Mouse (Mus musculus): ENCODE data around the gene Fam169b.

Fam169b gene

DNA sequence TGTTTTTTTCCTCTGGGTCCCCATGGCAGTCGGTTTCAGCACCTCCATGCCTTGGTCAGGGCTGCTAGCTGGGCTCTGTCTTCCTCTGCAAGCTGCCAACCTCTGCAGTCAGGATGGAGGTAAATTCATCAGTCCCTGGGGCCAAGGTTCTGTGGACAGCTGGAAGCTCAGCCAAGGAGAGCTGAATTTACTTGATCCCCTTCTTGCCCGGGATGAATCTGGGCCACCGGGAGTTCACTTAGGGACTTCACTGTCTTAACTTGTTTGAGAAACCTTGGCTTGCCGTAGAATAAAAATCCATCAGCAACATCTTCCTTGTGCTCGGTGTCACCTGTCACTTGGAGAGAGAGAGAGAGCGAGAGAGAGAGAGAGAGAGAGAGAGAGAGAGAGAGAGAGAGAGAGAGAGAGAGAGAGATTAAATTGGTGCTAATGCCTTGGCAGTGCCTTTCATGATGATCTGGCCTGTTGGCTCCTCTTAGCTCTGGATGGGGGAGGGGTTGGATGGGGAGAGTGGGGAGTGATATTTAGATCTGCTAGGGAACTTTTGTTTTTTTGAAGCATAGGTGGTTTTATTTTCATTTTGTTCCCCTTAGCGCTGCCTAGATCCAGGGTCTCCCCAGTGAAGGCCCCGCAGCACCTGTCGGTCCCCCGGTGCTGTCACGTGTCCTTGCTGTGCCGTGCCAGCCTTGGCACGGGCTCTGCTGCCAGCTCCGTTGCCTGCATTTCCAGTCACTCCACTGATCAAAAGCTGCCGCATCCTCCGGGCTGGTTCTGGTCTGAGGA is 44.6 kb downstream of the Fam169b start:
- no peak for DNase-seq (ENCODE audit: low read depth, low spot score)

GRCm38 (mm10) chr7:68318979-68319378 is 45.3 kb downstream of the Fam169b start:
- no peak for DNase-seq (ENCODE audit: low read depth, low spot score)

GRCm38 (mm10) chr7:68320078-68320810 is 46.6 kb downstream of the Fam169b start:
- DNase-seq (ENCODE audit: low read depth, low spot score): no peak

- DNase-seq (ENCODE audit: low read depth, low spot score): no peak
These were observed 49.4 kb downstream of the Fam169b start for GRCm38 (mm10) chr7:68323051-68323450.

GRCm38 (mm10) chr7:68326190-68326722 is 52.6 kb downstream of the Fam169b start:
- no peak for DNase-seq (ENCODE audit: low read depth, low spot score)

DNA sequence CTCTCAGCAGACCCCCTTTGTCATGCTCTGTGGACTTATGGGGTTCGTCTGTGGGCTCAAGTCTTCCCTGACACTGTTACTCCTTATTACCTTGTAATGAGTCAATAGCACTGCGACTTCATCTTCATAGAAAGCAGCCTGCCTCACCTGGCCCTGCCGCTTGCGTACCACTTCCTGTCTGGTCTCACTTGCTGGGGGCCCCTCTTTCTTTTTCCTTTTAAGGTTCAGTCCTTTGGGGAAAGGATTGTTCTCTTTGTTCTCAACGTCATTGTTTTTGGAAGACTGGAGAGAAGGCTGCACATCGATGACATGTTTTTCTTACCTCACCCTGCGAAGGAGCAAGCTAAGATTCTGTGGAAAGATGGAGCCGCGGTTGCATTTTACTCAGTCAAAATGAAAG is 55.4 kb downstream of the Fam169b start:
- no peak for DNase-seq (ENCODE audit: low read depth, low spot score)

DNA sequence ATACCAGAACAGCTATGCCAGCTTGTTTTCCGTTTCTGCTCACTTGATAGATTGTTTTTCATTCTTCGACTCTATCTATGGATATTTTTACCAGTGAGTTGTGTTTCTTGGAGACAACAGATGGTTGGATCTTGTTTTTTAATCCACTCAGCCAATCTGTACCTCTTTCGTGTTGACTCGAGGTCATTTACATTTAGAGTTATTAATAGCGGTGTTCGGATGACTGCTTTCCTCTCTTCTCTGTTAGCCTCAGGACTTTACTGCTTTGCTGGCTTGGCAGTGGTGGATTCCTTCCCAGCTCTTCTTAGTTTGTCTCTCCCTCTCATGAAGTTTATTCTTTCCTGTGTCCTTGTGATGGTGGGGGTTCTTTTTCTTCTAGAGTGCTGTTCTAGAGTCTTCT is 59.2 kb downstream of the Fam169b start:
- DNase-seq (ENCODE audit: low read depth, low spot score): no peak

- DNase-seq (ENCODE audit: low read depth, low spot score): no peak
These were observed 63.6 kb downstream of the Fam169b start for GRCm38 (mm10) chr7:68337080-68337781.

DNA sequence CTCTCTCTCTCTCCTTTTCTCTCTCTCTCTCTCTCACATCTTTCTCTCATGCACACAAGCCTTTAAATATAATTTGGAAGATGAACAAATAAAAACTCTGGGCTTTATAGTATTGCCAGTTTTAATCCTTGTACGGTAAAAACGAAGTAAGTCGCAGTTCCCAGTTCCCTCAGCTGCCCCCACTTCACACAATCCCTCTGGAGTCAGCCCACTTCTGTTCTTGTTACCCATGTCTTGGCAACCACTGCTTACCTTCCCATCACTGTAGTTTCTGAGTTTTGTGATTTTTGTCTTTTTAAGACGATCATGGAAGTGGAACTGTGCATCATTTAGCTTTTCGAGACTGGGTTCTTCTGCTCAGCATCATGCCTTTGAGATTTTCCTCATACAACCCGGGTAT is 65.0 kb downstream of the Fam169b start:
- DNase-seq (ENCODE audit: low read depth, low spot score): no peak

DNA sequence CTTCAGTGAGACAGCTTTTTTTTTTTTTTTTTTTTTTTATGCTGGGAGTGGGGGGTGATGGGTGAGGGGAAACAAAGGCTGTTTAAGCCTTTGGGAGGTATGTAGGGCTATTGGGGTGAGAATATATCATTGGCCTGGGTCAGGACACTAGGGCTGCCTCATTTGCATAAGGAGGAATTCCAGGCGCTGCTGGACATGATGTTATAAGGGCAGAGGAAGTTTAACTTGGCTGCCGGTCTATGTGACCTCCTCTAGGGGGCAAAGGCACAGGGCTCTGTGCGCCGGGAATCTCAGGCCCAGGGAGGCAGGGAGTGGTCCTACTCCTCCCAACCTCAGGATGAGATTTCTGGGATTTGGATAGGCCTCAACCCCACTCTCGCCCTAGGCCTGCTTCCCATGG is 70.9 kb downstream of the Fam169b start:
- DNase-seq (ENCODE audit: low read depth, low spot score): no peak

GRCm38 (mm10) chr7:68345963-68346362 is 72.3 kb downstream of the Fam169b start:
- DNase-seq (ENCODE audit: low read depth, low spot score): no peak

DNA sequence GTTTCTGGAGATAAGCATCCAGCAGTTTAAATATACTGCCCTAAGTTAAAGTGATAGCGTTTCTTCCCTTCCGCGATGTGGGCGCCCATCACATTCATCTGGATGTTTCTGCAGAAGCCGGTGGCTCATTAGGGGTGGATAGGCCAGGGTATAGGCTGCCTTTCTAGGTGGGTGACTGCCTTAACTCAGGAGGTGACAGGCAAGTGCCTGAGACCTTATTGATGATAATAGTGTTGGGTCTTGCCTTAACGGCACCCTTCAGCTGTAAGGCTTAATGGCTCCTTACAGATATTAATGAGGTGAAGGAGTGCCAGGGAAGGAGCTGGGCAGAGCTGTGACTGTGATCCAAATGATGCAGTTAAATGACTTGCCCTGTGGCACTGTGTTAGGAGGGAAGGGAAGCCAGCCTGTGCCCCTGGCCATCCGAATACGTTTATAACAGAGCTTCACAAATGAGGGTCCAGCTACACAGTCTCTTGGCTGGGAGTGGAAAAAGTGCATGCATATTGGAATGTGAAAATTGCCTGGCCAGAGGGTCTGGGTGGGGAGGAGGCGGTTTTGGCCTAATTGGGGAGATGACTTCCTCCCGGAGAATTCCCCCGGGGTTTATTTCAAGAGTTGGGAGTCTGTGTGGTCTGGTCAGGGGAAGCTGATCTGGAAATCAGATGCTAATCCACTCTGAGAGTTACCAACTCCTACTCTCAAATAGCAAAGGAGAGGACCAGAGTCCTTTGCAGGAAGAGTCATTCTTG is 81.9 kb downstream of the Fam169b start:
- DNase-seq (ENCODE audit: low read depth, low spot score): peak; percentile 65

GRCm38 (mm10) chr7:68357407-68357806 is 83.8 kb downstream of the Fam169b start:
- peak; percentile 87 for DNase-seq (ENCODE audit: low read depth, low spot score)

GRCm38 (mm10) chr7:68362609-68363008 is 89.0 kb downstream of the Fam169b start:
- DNase-seq (ENCODE audit: low read depth, low spot score): no peak

GRCm38 (mm10) chr7:68365711-68366110 is 92.1 kb downstream of the Fam169b start:
- no peak for DNase-seq (ENCODE audit: low read depth, low spot score)

- DNase-seq (ENCODE audit: low read depth, low spot score): no peak
These were observed 95.3 kb downstream of the Fam169b start for GRCm38 (mm10) chr7:68368948-68369347.

DNA sequence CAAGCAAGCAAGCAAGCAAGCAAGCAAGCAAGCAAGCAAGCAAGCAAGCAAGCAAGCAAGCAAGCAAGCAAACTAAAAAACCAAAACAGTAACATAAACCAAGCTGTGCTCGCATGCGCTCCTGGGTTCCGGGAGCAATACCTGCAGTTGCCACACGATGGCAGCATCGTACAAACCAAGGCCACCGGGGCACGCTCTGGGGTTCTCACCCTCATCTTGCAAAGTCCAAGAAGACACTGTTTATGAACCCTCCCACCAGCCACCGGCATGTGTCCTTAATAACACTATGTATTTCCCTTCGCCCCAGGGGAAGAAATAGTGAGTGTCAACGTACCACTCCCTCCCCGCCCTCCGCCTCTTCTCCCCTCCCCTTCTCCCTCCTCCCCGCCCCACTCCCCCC is 96.1 kb downstream of the Fam169b start:
- peak; percentile 87 for DNase-seq (ENCODE audit: low read depth, low spot score)

GRCm38 (mm10) chr7:68374109-68374857 is 100.6 kb downstream of the Fam169b start:
- peak; percentile 91 for DNase-seq (ENCODE audit: low read depth, low spot score)

GRCm38 (mm10) chr7:68382187-68382586 is 108.5 kb downstream of the Fam169b start:
- DNase-seq (ENCODE audit: low read depth, low spot score): no peak

- DNase-seq (ENCODE audit: low read depth, low spot score): no peak
These were observed 113.1 kb downstream of the Fam169b start for GRCm38 (mm10) chr7:68386767-68387166.
